Mouse (Mus musculus) left cerebral cortex, postnatal 10 days (tissue): ENCODE measurements around the gene Slc7a5. TPM values are rescaled to one million over a fixed set of nuclear protein-coding genes. Genes with fewer than 3 reads are reported as not detected.

Experiments used
- DNase-seq, 2 experiments: peaks; one replicate each; pipeline ENCODE4 v3.0.0; 2021 to 2022; ENCODE audit warnings: low spot score in 2 of 2, mixed read lengths in 1 of 2; ENCODE audit errors: extremely low spot score in 1 of 2
- intact Hi-C: fragments of 180-260 bp; cut with DNase I; formaldehyde crosslinking; loops from one replicate; pipeline ENCODE4 v1.15.1; 2025
- total RNA-seq, 2 experiments: library from RNA; stranded (reverse); gene quantifications; 2 replicates each; pipeline ENCODE4 v1.2.3; 2021

The Slc7a5 gene
- total RNA-seq, 2 experiments from 2014 or later, result 132 to 155 TPM

- no peak for DNase-seq
- intact Hi-C loops, result no loop called here
Observed at GRCm38 (mm10) chr8:121896476-121897145, 10.9 kb downstream of the Slc7a5 start.

GRCm38 (mm10) chr8:121895910-121896309 lies 11.6 kb downstream of the Slc7a5 start:
- intact Hi-C loops, result no loop called here
- no peak for DNase-seq

GRCm38 (mm10) chr8:121892875-121893274 lies 14.6 kb downstream of the Slc7a5 start:
- no peak for DNase-seq
- intact Hi-C loops, result no loop called here

GRCm38 (mm10) chr8:121889810-121890785 lies 17.4 kb downstream of the Slc7a5 start:
- DNase-seq, result no peak
- intact Hi-C loops, result no loop called here

- intact Hi-C loops, result no loop called here
- no peak for DNase-seq
Observed at GRCm38 (mm10) chr8:121889317-121889716, 18.2 kb downstream of the Slc7a5 start.

GRCm38 (mm10) chr8:121887547-121887946 lies 19.9 kb downstream of the Slc7a5 start:
- intact Hi-C loops, result no loop called here
- no peak for DNase-seq

GRCm38 (mm10) chr8:121885433-121885832 lies 22.1 kb downstream of the Slc7a5 start:
- intact Hi-C loops, result no loop called here
- no peak for DNase-seq

GRCm38 (mm10) chr8:121885001-121885400 lies 22.5 kb downstream of the Slc7a5 start:
- no peak for DNase-seq
- intact Hi-C loops, result no loop called here

- intact Hi-C loops, result no loop called here
- DNase-seq, result no peak
Observed at GRCm38 (mm10) chr8:121884181-121884580, 23.3 kb downstream of the Slc7a5 start.

- intact Hi-C loops, result no loop called here
- no peak for DNase-seq
Observed at GRCm38 (mm10) chr8:121881921-121882320, 25.6 kb downstream of the Slc7a5 start.

GRCm38 (mm10) chr8:121880818-121881217 lies 26.7 kb downstream of the Slc7a5 start:
- intact Hi-C loops, result no loop called here

GRCm38 (mm10) chr8:121879712-121880111 lies 27.8 kb downstream of the Slc7a5 start:
- no peak for DNase-seq
- intact Hi-C loops, result no loop called here

More at GRCm38 (mm10) chr8:121880818-121881217, 26.7 kb downstream of the Slc7a5 start:
- no peak for DNase-seq

GRCm38 (mm10) chr8:121877828-121878480 lies 29.5 kb downstream of the Slc7a5 start:
- intact Hi-C loops, result no loop called here
- DNase-seq, result no peak

- intact Hi-C loops, result no loop called here
- DNase-seq, result no peak
Observed at GRCm38 (mm10) chr8:121877212-121877611, 30.3 kb downstream of the Slc7a5 start.

GRCm38 (mm10) chr8:121875517-121875916 lies 32.0 kb downstream of the Slc7a5 start:
- intact Hi-C loops, result no loop called here
- DNase-seq, result no peak

GRCm38 (mm10) chr8:121875045-121875444 lies 32.4 kb downstream of the Slc7a5 start:
- no peak for DNase-seq
- intact Hi-C loops, result no loop called here

GRCm38 (mm10) chr8:121874031-121874430 lies 33.5 kb downstream of the Slc7a5 start:
- intact Hi-C loops, result loop anchor here (5.0 kb wide), 1 partner anchor 33 kb away; the partner anchor contains the start of gene Slc7a5
- DNase-seq, result peak in 1 of 2 experiments; percentile 62

GRCm38 (mm10) chr8:121871833-121872440 lies 35.6 kb downstream of the Slc7a5 start:
- peak in 1 of 2 experiments; percentile 57 for DNase-seq

GRCm38 (mm10) chr8:121870190-121870589 lies 37.3 kb downstream of the Slc7a5 start:
- intact Hi-C loops, result loop anchor here (5.0 kb wide), 1 partner anchor 37 kb away; the partner anchor contains the start of gene Slc7a5
- DNase-seq, result no peak

More at GRCm38 (mm10) chr8:121871833-121872440, 35.6 kb downstream of the Slc7a5 start:
- intact Hi-C loops, result loop anchor here (5.0 kb wide), 1 partner anchor 35 kb away; the partner anchor contains the start of gene Slc7a5
